Mouse (Mus musculus) lung, postnatal 0 days (tissue): ENCODE data around the gene 1700102P08Rik. TPM values are rescaled to one million over a fixed set of nuclear protein-coding genes. Genes with fewer than 3 reads are reported as not detected.
A peak's percentile ranks its signal among the peaks of the same experiment; 100 is the strongest.

Experiments used
- ATAC-seq: fragments of 200-750 bp; cut with Nextera tagmentation; 2 replicates; pipeline ENCODE4 v1.8.0; 2017; ENCODE audit warnings: moderate library complexity
- DNase-seq: peaks from one replicate; pipeline ENCODE4 v3.0.0-alpha.2; 2016; ENCODE audit warnings: low spot score
- H3K27ac ChIP-seq: fragments of 300-500 bp; sonication (generic); 2 replicates; pipeline ENCODE4 v1.5.1; 2014; ENCODE audit warnings: antibody characterized with exemption, mild to moderate bottlenecking, low read length, mixed read lengths
- H3K27me3 ChIP-seq: fragments of 300-500 bp; sonication (generic); replicated peaks from 2 replicates; pipeline ENCODE4 v1.6.1; 2014; ENCODE audit warnings: low read length, mixed read lengths; ENCODE audit not compliant: insufficient read depth
- H3K36me3 ChIP-seq: fragments of 300-500 bp; sonication (generic); 2 replicates; pipeline ENCODE4 v1.6.1; 2014; ENCODE audit warnings: low read length, mixed read lengths; ENCODE audit not compliant: insufficient read depth
- H3K4me1 ChIP-seq: fragments of 300-500 bp; sonication (generic); 2 replicates; pipeline ENCODE4 v1.6.1; 2014; ENCODE audit warnings: antibody characterized with exemption, low read depth, low read length, mixed read lengths; ENCODE audit not compliant: insufficient read depth
- H3K4me2 ChIP-seq: fragments of 300-500 bp; sonication (generic); replicated peaks from 2 replicates; pipeline ENCODE4 v1.6.1; 2014; ENCODE audit warnings: low read depth, mild to moderate bottlenecking, low read length, moderate library complexity, mixed read lengths
- H3K4me3 ChIP-seq: fragments of 300-500 bp; sonication (generic); 2 replicates; pipeline ENCODE4 v1.5.1; 2014; ENCODE audit warnings: low read depth, low read length
- H3K9ac ChIP-seq: fragments of 300-500 bp; sonication (generic); replicated peaks from 2 replicates; pipeline ENCODE4 v1.6.1; 2014; ENCODE audit warnings: low read depth, mild to moderate bottlenecking
- H3K9me3 ChIP-seq: fragments of 300-500 bp; sonication (generic); 2 replicates; pipeline ENCODE4 v1.6.1; 2016; ENCODE audit warnings: low read length, mixed read lengths
- CTCF ChIP-seq: IDR thresholded peaks from 2 replicates; pipeline ENCODE4 v1.5.1; 2016; ENCODE audit warnings: antibody characterized with exemption, mild to moderate bottlenecking
- EP300 ChIP-seq: IDR thresholded peaks from 2 replicates; pipeline ENCODE4 v1.6.1; 2016; ENCODE audit warnings: antibody characterized with exemption, mild to moderate bottlenecking, control low read depth
- WGBS: fragments of 180-500 bp; shearing (Covaris S2); extraction: QIAGEN DNeasy Blood & Tissue Kit; methylation state at CpG from one replicate; pipeline ENCODE4 v1.1.7; 2014; 5-methylcytosine and 5-hydroxymethylcytosine counted together
- polyA plus RNA-seq: library from polyadenylated mRNA; unstranded; fragments of >200 nt; fragmentation: Nextera tagmentation; extraction: Ambion mirVana; gene quantifications from 2 replicates; pipeline ENCODE4 v1.2.1, GENCODE M21; 2015

1700102P08Rik gene
- polyA plus RNA-seq, 1 experiment from 2014 or later, result 0.35 TPM

- ATAC-seq, result peak; percentile 5; the same call in 1 of the 2 replicates
Observed at GRCm38 (mm10) chr9:108452911-108453310, 60.3 kb downstream of the 1700102P08Rik start.

DNA sequence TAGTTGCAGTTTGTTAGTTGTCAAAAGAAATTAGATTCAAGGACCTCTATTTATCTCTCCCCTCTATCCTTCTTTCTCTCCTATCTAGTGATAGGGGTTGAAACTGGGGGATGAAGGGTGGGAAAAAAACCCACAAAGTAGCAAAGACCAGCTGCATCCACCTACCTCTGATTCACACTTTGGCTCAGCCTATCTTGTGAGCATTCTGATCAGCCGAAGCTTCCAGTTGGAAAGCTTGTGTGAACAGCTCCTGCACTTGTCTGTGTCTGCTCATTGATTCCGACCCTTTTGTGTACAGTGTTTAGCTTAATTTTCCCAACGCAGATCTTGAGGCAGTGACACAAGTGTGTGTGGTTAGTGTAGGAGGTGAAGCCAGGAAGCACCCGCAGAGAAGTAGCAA lies 60.9 kb downstream of the 1700102P08Rik start:
- Histone ChIP-seq H3K36me3 (no peaks in the 10 kb centered on the region), H3K27ac (no peak overlapping the region), H3K27me3 (no peaks in the 10 kb centered on the region), H3K4me3 (no peak overlapping the region), H3K4me2 (no peak overlapping the region), H3K9me3 (no peaks in the 10 kb centered on the region), H3K4me1 (peaks cover 19% of the 10 kb centered on the region; the same call in 1 of the 2 replicates), H3K9ac (no peak overlapping the region)
- no peak for TF ChIP-seq CTCF
- TF ChIP-seq EP300, result no peak
- ATAC-seq (no peak), DNase-seq (no peak)
- 68% methylated on average over 4 of the region's 4 CpGs for WGBS

More at GRCm38 (mm10) chr9:108452911-108453310, 60.3 kb downstream of the 1700102P08Rik start:
- H3K4me3 ChIP-seq, result peak overlapping the region; percentile 59
- no peaks in the 10 kb centered on the region for H3K27me3 ChIP-seq
- DNase-seq, result no peak
- WGBS, result 42% methylated on average over 6 of the region's 6 CpGs
- TF ChIP-seq CTCF (no peak), EP300 (no peak)
- peak overlapping the region; percentile 98 for H3K4me2 ChIP-seq
- H3K36me3 ChIP-seq, result 0 out of 2 replicates have a peak, but pooled peaks cover 3% of the 10 kb centered on the region
- peaks cover 19% of the 10 kb centered on the region; the same call in 1 of the 2 replicates for H3K4me1 ChIP-seq
- no peak overlapping the region for H3K27ac ChIP-seq
- peak overlapping the region; percentile 60; the same call in 1 of the 2 replicates for H3K9ac ChIP-seq
- no peaks in the 10 kb centered on the region for H3K9me3 ChIP-seq

DNA sequence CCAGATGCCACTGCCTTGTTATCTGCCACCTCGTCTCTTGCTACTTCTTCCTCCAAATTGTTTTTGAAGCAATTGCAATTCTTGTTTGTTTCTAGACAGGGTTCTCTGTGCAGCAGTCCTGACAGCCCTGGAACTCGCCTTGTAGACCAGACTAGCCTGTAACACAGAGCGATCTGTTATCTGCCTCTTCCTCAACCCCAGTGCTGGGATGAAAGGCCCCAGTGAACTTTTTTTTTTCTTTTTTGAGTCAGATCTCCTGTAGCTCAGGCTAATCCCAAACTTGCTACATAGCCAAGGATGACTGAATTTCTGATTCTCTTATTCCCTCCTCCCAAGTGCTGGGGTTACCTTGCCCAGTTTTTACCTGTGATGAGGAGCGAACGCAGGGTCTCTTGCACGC lies 61.8 kb downstream of the 1700102P08Rik start:
- 83% methylated on average over 6 of the region's 6 CpGs for WGBS
- Histone ChIP-seq H3K9me3 (no peaks in the 10 kb centered on the region), H3K36me3 (no peaks in the 10 kb centered on the region), H3K9ac (no peak overlapping the region), H3K27me3 (no peaks in the 10 kb centered on the region), H3K4me2 (no peak overlapping the region), H3K27ac (no peak overlapping the region), H3K4me3 (no peak overlapping the region), H3K4me1 (peaks cover 19% of the 10 kb centered on the region; the same call in 1 of the 2 replicates)
- DNase-seq (no peak), ATAC-seq (no peak)
- no peak for TF ChIP-seq CTCF
- no peak for TF ChIP-seq EP300

GRCm38 (mm10) chr9:108455747-108456571 lies 63.4 kb downstream of the 1700102P08Rik start:
- peak; percentile 33 for DNase-seq
- H3K4me1 ChIP-seq, result peaks cover 10% of the 10 kb centered on the region; the same call in 1 of the 2 replicates
- H3K36me3 ChIP-seq, result no peaks in the 10 kb centered on the region
- no peak overlapping the region for H3K4me2 ChIP-seq
- H3K27me3 ChIP-seq, result no peaks in the 10 kb centered on the region
- no peak overlapping the region for H3K4me3 ChIP-seq
- no peak for ATAC-seq
- H3K9me3 ChIP-seq, result no peaks in the 10 kb centered on the region
- 64% methylated on average over 12 of the region's 12 CpGs for WGBS
- TF ChIP-seq EP300 (no peak), CTCF (no peak)
- H3K27ac ChIP-seq, result no peak overlapping the region
- H3K9ac ChIP-seq, result no peak overlapping the region

DNA sequence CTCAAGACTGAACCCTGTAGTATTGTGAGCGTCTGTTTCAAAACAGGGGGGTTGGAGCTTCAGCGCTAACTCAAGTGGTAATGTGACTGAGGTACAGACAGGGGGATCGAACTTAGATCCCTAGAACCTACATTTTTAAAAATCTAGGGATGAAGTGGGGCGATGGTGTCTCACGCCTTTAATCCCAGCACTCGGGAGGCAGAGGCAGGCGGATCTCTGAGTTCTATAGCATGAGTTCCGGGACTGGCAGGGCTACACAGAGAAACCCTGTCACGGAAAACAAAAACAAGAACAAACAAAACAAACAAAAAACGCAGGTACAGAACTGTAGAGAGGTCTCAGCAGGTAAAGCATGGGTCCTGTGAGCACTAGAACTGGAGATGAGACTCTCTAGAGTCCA lies 64.3 kb downstream of the 1700102P08Rik start:
- no peak for TF ChIP-seq EP300
- no peak for TF ChIP-seq CTCF
- H3K9ac ChIP-seq, result no peak overlapping the region
- H3K4me2 ChIP-seq, result no peak overlapping the region
- no peak overlapping the region for H3K4me3 ChIP-seq
- no peaks in the 10 kb centered on the region for H3K9me3 ChIP-seq
- no peaks in the 10 kb centered on the region for H3K36me3 ChIP-seq
- H3K27ac ChIP-seq, result no peak overlapping the region
- peaks cover 11% of the 10 kb centered on the region; the same call in 1 of the 2 replicates for H3K4me1 ChIP-seq
- DNase-seq, result no peak
- no peak for ATAC-seq
- 83% methylated on average over 10 of the region's 10 CpGs for WGBS
- no peaks in the 10 kb centered on the region for H3K27me3 ChIP-seq

DNA sequence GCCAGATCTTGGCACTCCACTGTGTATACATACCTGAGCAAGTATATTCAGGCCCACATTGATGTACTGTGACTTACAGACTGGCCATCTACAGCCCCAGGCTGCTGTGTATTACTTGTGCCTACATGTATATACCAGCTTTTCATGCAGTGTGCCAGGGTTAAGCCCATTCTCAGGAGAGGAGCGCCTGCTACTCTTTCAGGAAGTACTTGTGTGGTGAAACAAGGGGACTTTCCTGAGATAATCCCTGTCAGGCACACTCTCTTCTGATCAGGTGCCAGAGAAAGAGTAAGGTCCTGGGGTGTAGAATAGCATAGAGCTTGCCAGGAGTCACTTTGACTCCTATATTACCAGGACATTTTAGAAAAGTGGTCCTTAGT lies 67.3 kb downstream of the 1700102P08Rik start:
- Histone ChIP-seq H3K9ac (no peak overlapping the region), H3K4me3 (peak overlapping the region; percentile 95), H3K27me3 (no peaks in the 10 kb centered on the region), H3K36me3 (peaks cover 16% of the 10 kb centered on the region; the same call in 1 of the 2 replicates), H3K9me3 (no peaks in the 10 kb centered on the region), H3K27ac (peak overlapping the region; percentile 98), H3K4me1 (peaks cover 23% of the 10 kb centered on the region), H3K4me2 (peak overlapping the region; percentile 72)
- 53% methylated on average over 1 of the region's 1 CpGs for WGBS
- ATAC-seq (no peak), DNase-seq (no peak)
- TF ChIP-seq CTCF, result no peak
- TF ChIP-seq EP300, result no peak

Other genes with a start within 250 kb of the 1700102P08Rik start
- gene Bsn, start 202.4 kb upstream of the 1700102P08Rik start, polyA plus RNA-seq, result 0.06 and 0.12 TPM in 2 replicates
- 130 and 138 TPM in 2 replicates for gene Dag1, start 128.8 kb upstream of the 1700102P08Rik start, polyA plus RNA-seq
- gene Nicn1, start 102.4 kb upstream of the 1700102P08Rik start, polyA plus RNA-seq, result 15.8 and 18.3 TPM in 2 replicates
- gene Amt, start 96.0 kb upstream of the 1700102P08Rik start, polyA plus RNA-seq, result 9.2 and 9.8 TPM in 2 replicates
- 582 and 634 TPM in 2 replicates for gene Rhoa, start 86.7 kb upstream of the 1700102P08Rik start, polyA plus RNA-seq
- 92.9 and 93.1 TPM in 2 replicates for gene Tcta, start 86.6 kb upstream of the 1700102P08Rik start, polyA plus RNA-seq
- gene Gpx1, start 53.9 kb upstream of the 1700102P08Rik start, polyA plus RNA-seq, result 1,509 and 1,541 TPM in 2 replicates
- gene Usp4, start 45.0 kb upstream of the 1700102P08Rik start, polyA plus RNA-seq, result 61.4 and 66.4 TPM in 2 replicates
- gene Ccdc36, start 35.7 kb downstream of the 1700102P08Rik start, polyA plus RNA-seq, result 0.31 and 0.56 TPM in 2 replicates
- not detected in 2 replicates for gene BC048562, start 43.7 kb downstream of the 1700102P08Rik start, polyA plus RNA-seq
- gene Ccdc71, start 67.7 kb downstream of the 1700102P08Rik start, polyA plus RNA-seq, result 42.1 and 44.3 TPM in 2 replicates
- gene Klhdc8b, start 68.8 kb downstream of the 1700102P08Rik start, polyA plus RNA-seq, result 60.5 and 77.6 TPM in 2 replicates
- 54.8 and 55.2 TPM in 2 replicates for gene Lamb2, start 86.9 kb downstream of the 1700102P08Rik start, polyA plus RNA-seq
- gene Usp19, start 97.8 kb downstream of the 1700102P08Rik start, polyA plus RNA-seq, result 37.1 and 39.4 TPM in 2 replicates
- gene Qars, start 114.9 kb downstream of the 1700102P08Rik start, polyA plus RNA-seq, result 62.0 and 65.7 TPM in 2 replicates
- gene Qrich1, start 124.0 kb downstream of the 1700102P08Rik start, polyA plus RNA-seq, result 58.1 and 58.3 TPM in 2 replicates
- 55.6 and 56.2 TPM in 2 replicates for gene Impdh2, start 167.5 kb downstream of the 1700102P08Rik start, polyA plus RNA-seq
- gene Ndufaf3, start 174.6 kb downstream of the 1700102P08Rik start, polyA plus RNA-seq, result 65.7 and 66.3 TPM in 2 replicates
- 74.0 and 78.4 TPM in 2 replicates for gene Dalrd3, start 177.1 kb downstream of the 1700102P08Rik start, polyA plus RNA-seq
- 36.6 and 39.5 TPM in 2 replicates for gene Wdr6, start 185.9 kb downstream of the 1700102P08Rik start, polyA plus RNA-seq
- gene P4htm, start 204.9 kb downstream of the 1700102P08Rik start, polyA plus RNA-seq, result 3.2 and 4.1 TPM in 2 replicates